Mouse (Mus musculus) liver, adult 2 months (tissue): ENCODE results near the gene Cercam. TPM values are rescaled to one million over a fixed set of nuclear protein-coding genes. Genes with fewer than 3 reads are reported as not detected.

Experiments used
- DNase-seq: peaks from one replicate; pipeline ENCODE4 v3.0.0-alpha.2; 2011; ENCODE audit warnings: low read depth, low spot score; ENCODE audit errors: extremely low read depth
- H3K27ac ChIP-seq: fragments of 200-500 bp; replicated peaks from 2 replicates; pipeline ENCODE4 v1.5.1; 2012; ENCODE audit warnings: low read depth, mild to moderate bottlenecking, control low read depth, inconsistent platforms, low read length; ENCODE audit not compliant: insufficient read depth
- H3K27me3 ChIP-seq: fragments of 200-500 bp; 2 replicates; pipeline ENCODE4 v1.6.1; 2012; ENCODE audit warnings: mild to moderate bottlenecking, moderate library complexity, low read length, inconsistent platforms; ENCODE audit not compliant: control insufficient read depth, insufficient read depth
- H3K36me3 ChIP-seq: fragments of 200-500 bp; 2 replicates; pipeline ENCODE4 v1.6.1; 2012; ENCODE audit warnings: low read length, inconsistent platforms; ENCODE audit not compliant: control insufficient read depth, insufficient read depth
- H3K4me1 ChIP-seq: fragments of 200-500 bp; 2 replicates; pipeline ENCODE4 v1.6.1; 2011; ENCODE audit warnings: low read length; ENCODE audit not compliant: control insufficient read depth, insufficient read depth
- H3K4me3 ChIP-seq: fragments of 200-500 bp; 2 replicates; pipeline ENCODE4 v1.5.1; 2011; ENCODE audit warnings: low read depth, mild to moderate bottlenecking, control low read depth, low read length, moderate library complexity; ENCODE audit not compliant: insufficient read depth
- H3K79me2 ChIP-seq: fragments of 200-500 bp; 2 replicates; pipeline ENCODE4 v1.6.1; 2012; ENCODE audit warnings: inconsistent platforms, mild to moderate bottlenecking, low read length, moderate library complexity; ENCODE audit not compliant: control insufficient read depth, insufficient read depth
- H3K9ac ChIP-seq: fragments of 200-500 bp; 2 replicates; pipeline ENCODE4 v1.6.1; 2012; ENCODE audit warnings: low read depth, mild to moderate bottlenecking, control low read depth, inconsistent platforms, low read length
- CTCF ChIP-seq: fragments of 200-500 bp; IDR thresholded peaks from 2 replicates; pipeline ENCODE4 v1.5.1; 2011; ENCODE audit warnings: low read depth, low read length, control low read depth
- POLR2A ChIP-seq: fragments of 200-500 bp; IDR thresholded peaks from 2 replicates; pipeline ENCODE4 v1.6.1; 2011; ENCODE audit warnings: low read length, control low read depth; ENCODE audit not compliant: insufficient read depth; ENCODE audit errors: extremely low read depth
- whole genome bisulfite sequencing: fragments of 180-500 bp; shearing (Covaris S2); methylation state at CpG from one replicate; pipeline ENCODE4 v1.1.7; 2018; 5-methylcytosine and 5-hydroxymethylcytosine counted together
- polyA plus RNA-seq: library from polyadenylated mRNA; depleted of rRNA; stranded (reverse); fragments of >200 nt; gene quantifications from 2 replicates; pipeline ENCODE4 v1.2.3, GENCODE M21; 2012
- total RNA-seq: library from RNA; depleted of rRNA; stranded (reverse); fragments of >200 nt; gene quantifications from 2 replicates; pipeline ENCODE4 v1.2.3, GENCODE M21; 2014

Cercam gene
- total and polyA plus RNA-seq, 2 experiments: 0.18 to 0.54 TPM

DNA sequence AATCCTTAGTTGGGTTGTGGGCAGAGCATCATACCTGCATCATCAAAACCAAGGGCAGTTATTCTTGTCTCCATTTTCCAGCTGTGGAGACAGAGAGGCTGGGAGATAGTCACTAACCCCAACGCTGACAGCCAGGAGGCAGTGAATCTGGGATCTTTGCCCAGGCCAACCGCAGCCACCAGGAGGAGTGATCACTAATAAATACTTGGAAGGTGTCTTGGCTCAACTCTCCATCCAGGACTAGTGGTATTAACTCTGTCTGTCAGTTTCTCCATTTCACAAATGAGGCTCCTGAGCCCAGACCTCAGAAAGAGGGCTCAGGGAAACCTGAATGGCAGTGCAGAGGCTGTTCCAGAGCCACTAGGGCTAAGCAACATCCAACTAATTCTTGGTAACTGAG, 11.6 kb upstream of the Cercam start:
- no peaks in the 10 kb centered on the region for H3K79me2 ChIP-seq
- no peak overlapping the region for H3K9ac ChIP-seq
- no peaks in the 10 kb centered on the region for H3K36me3 ChIP-seq
- no peaks in the 10 kb centered on the region for H3K27me3 ChIP-seq
- H3K27ac ChIP-seq: no peak overlapping the region
- no peaks in the 10 kb centered on the region for H3K4me1 ChIP-seq
- H3K4me3 ChIP-seq: no peak overlapping the region
- 33% methylated on average over 2 of the region's 2 CpGs for WGBS
- no peak for DNase-seq
- TF ChIP-seq POLR2A: no peak
- no peak for TF ChIP-seq CTCF

DNA sequence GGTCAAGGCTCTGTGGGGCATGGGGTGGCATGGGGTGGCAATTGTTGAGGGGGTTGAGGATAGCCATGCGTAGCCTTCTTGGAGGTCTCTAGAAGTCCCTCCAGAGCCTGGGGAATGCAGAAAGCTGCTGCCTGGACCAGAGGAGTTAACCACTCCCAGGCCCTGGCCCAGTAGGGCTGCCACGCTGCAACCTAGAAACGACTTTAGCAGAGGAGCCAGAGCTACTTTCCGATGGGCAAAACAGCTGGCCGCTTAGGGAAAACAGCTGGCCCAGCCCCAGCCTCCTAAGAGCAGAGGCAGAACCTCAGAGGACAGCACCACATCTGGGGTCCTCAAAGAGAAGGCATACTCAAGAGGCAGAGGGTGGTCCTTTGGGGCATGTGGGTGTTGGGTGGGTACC, 11.0 kb upstream of the Cercam start:
- H3K4me1 ChIP-seq: no peaks in the 10 kb centered on the region
- no peaks in the 10 kb centered on the region for H3K36me3 ChIP-seq
- H3K79me2 ChIP-seq: no peaks in the 10 kb centered on the region
- H3K27ac ChIP-seq: no peak overlapping the region
- H3K27me3 ChIP-seq: no peaks in the 10 kb centered on the region
- no peak for TF ChIP-seq CTCF
- no peak for TF ChIP-seq POLR2A
- no peak for DNase-seq
- no peak overlapping the region for H3K4me3 ChIP-seq
- no peak overlapping the region for H3K9ac ChIP-seq
- 86% methylated on average over 5 of the region's 5 CpGs for WGBS

DNA sequence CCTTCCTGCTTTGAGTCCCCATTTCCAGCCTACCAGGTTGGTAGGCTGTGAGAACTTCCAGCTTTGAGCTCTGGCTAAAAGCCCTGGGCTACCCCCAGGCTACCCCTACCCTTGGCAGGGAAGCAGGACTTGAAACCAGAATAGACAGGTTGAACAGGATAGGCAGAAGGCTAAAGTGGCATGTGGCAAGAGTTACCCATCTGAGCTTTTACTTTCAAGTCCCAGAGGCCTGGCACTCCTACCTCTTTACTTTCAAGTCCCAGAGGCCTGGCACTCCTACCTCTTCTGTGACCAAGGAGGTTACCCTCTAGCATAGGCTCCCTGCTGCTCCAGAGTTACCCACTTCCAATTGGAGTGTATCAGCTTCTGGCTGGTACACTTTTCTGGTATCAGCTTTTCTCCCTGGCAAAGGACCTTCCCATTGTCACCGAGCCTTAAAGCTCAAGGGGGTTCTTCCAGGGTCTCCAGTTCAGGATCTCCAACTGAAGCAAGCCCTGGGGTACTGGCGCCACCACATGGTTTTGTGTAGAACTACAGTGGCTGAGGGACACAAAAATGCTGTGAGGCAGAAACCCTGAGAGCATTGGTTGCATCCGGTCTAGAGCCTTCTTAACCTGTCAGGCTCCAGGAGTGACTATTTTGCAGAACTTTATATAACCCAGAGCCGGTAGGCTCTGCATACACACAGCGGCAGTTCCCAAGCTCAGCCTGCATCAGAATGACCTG, 10.1 kb upstream of the Cercam start:
- Histone ChIP-seq H3K27me3 (no peaks in the 10 kb centered on the region), H3K36me3 (no peaks in the 10 kb centered on the region), H3K79me2 (no peaks in the 10 kb centered on the region), H3K4me1 (no peaks in the 10 kb centered on the region), H3K4me3 (no peak overlapping the region), H3K9ac (no peak overlapping the region), H3K27ac (no peak overlapping the region)
- DNase-seq: peak; percentile 2
- 12% methylated on average over 5 of the region's 5 CpGs for WGBS
- TF ChIP-seq POLR2A (no peak), CTCF (peak; percentile 56)

DNA sequence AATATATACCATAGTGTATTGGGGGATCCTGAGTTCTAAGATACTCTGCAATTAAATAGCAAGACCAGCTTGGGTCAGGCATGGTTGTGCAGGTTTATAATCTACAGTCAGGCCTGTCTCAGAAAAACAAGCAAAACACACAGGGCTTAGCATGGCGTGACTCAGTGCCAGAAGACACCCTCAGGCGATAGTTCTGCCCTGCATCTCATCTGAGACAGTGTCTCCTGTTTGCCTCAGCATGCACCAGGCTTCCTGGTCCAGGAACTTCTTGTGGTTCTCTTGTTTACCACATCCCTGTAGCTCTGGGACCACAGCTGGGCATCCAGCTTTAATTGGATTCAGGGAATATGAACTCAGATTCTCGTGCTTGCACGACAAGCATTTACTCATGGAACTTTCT, 3.8 kb upstream of the Cercam start:
- no peak for DNase-seq
- WGBS: 85% methylated on average over 4 of the region's 4 CpGs

DNA sequence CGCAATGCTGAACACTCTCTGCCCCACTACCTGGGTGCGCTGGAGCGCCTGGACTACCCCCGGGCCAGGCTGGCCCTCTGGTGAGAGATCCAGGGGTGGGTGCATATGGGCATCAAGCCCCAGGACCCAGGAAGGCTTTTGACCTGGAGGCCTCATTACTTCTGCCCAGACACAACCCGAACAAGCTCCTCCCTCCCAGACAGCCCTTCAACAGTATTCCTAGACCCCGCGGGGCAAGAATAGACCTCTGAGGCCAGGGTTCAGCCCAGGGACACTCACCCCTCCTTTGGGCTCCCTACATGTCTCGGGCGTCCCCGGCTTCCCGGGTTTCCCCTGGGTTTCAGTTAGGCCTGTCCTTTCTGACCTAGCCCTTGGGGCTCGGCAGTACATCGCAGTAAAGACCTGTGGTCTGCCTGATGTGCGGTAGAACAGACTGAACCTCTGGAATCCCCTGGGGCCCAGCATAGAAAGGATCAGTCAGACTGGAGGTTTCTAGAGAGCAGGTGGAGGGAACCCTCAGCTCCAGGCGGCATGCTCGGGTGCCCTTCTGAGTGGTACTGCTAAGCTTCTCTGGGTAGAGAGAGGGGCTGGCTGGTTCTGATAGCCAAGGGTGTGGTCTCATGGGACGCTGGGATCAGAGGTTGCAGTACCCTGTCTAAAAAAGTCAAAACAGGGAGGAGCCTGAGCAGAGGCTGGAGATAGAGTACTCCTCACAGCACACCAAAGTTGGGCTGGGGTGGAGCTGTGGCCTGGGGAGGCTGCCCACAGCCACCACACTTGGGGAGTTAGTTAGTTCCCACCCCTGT, 885 bp downstream of the Cercam start:
- Histone ChIP-seq H3K79me2 (no peaks in the 10 kb centered on the region), H3K27me3 (no peaks in the 10 kb centered on the region), H3K9ac (peak overlapping the region; percentile 35; the same call in 1 of the 2 replicates), H3K4me3 (peak overlapping the region; percentile 62), H3K4me1 (peaks cover 2% of the 10 kb centered on the region; the same call in 1 of the 2 replicates), H3K27ac (no peak overlapping the region), H3K36me3 (no peaks in the 10 kb centered on the region)
- DNase-seq: no peak
- TF ChIP-seq CTCF (no peak), POLR2A (no peak)
- WGBS: 31% methylated on average over 17 of the region's 17 CpGs

More for the DNA sequence above, 3.8 kb upstream of the Cercam start:
- TF ChIP-seq POLR2A (no peak), CTCF (no peak)
- Histone ChIP-seq H3K36me3 (no peaks in the 10 kb centered on the region), H3K27me3 (no peaks in the 10 kb centered on the region), H3K4me3 (no peak overlapping the region), H3K79me2 (no peaks in the 10 kb centered on the region), H3K27ac (no peak overlapping the region), H3K9ac (no peak overlapping the region), H3K4me1 (peaks cover 2% of the 10 kb centered on the region; the same call in 1 of the 2 replicates)
